Mouse (Mus musculus): ENCODE results near the gene Gm10447.
A peak's percentile ranks its signal among the peaks of the same experiment; 100 is the strongest.
"Not testable (repeated sequence)": the region's sequence is repeated elsewhere in the genome, so short reads cannot be mapped to it uniquely, and the experiment has no call there.

The Gm10447 gene

GRCm38 (mm10) chr11:53441921-53442320 is 15.0 kb downstream of the Gm10447 start:
- DNase-seq = no peak

- DNase-seq = no peak
Measured at GRCm38 (mm10) chr11:53436338-53436737, 20.6 kb downstream of the Gm10447 start.

GRCm38 (mm10) chr11:53435504-53435903 is 21.4 kb downstream of the Gm10447 start:
- no peak for DNase-seq

DNA sequence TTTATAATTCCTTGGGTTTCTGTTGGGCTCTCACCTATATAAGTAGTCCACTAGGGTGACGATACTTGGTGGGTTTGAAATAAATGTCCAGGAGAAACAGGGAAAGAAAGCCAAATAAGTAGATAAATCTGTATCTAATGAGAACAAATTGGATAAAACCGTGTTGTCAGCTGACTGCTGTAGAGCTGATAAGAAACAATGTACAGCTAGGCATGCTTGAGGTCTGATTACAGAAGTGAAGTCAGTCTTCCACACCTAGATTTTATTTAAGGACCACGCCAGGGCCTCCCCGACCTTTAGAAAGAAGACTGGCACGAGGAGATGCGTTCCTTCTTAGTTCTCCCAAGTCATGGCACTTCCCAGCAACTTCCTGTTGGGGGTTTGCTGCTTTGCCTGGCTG is 23.9 kb downstream of the Gm10447 start:
- DNase-seq = no peak

GRCm38 (mm10) chr11:53431347-53432056 is 25.4 kb downstream of the Gm10447 start:
- no peak for DNase-seq

- DNase-seq = peak; percentile 99
Measured at GRCm38 (mm10) chr11:53430670-53431346, 26.1 kb downstream of the Gm10447 start, which contains the start of the genes Uqcrq and Gdf9. TSS of gene Uqcrq (minus strand) at chr11:53430831. TSS of gene Gdf9 (plus strand) at chr11:53431023.

- DNase-seq = no peak
Measured at GRCm38 (mm10) chr11:53430300-53430669, 26.6 kb downstream of the Gm10447 start.

- DNase-seq = no peak
Measured at GRCm38 (mm10) chr11:53429182-53429581, 27.7 kb downstream of the Gm10447 start.

DNA sequence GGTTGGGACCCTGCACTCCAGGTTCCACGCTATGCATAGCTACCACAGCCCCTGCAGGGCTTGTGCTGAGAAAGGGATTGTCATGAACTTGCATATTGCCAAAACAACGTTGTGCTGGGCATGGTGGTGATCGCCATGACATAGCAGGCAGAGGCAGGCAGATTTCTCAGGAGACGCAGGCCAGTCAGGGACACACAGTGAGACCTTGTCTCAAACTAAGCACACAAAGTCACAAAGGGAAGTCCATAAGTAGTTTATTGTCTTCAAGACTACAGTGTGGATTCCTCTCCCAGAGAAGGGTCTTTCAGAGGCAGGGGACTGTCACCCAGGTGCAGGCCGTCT is 28.2 kb downstream of the Gm10447 start:
- no peak for DNase-seq

DNA sequence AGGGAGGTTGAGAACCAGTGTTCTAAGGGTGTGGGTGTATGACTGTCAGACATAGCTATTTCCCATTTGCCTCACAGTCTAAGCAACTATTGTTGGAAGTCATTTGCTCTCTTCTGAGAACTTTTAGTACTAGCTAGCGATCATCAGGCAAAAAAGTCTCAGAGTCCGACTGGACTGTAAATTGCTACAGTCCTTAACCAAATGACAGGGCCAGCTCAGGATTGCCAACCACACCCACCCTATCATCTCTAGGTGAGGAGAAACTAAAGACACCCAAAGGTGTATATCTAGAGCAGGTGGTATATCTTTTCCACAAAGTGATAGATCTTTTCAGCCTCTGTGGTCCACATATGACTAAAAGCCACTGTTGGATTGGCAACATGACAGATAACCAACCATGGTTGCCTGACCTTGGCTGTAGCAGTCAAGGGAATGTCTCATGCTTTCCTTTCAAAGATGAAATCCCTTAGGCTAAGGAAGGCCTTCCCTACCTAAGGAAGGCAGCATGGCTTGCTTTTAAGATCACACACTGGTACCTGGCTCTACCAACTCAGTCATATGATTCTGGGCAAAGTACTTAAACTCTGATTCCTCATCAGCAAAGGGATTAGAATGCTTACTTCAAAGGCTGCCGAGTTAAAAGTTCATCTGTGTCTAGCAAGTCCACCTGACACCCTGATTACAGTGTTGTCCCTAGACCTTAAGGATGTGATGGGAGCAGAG is 28.8 kb downstream of the Gm10447 start:
- DNase-seq = no peak

- not testable (repeated sequence) for DNase-seq
Measured at GRCm38 (mm10) chr11:53426914-53427313, 30.0 kb downstream of the Gm10447 start.

GRCm38 (mm10) chr11:53425711-53426255 is 31.1 kb downstream of the Gm10447 start:
- DNase-seq = no peak

GRCm38 (mm10) chr11:53425251-53425650 is 31.7 kb downstream of the Gm10447 start:
- DNase-seq = no peak

- no peak for DNase-seq
Measured at GRCm38 (mm10) chr11:53424826-53425225, 32.1 kb downstream of the Gm10447 start.

DNA sequence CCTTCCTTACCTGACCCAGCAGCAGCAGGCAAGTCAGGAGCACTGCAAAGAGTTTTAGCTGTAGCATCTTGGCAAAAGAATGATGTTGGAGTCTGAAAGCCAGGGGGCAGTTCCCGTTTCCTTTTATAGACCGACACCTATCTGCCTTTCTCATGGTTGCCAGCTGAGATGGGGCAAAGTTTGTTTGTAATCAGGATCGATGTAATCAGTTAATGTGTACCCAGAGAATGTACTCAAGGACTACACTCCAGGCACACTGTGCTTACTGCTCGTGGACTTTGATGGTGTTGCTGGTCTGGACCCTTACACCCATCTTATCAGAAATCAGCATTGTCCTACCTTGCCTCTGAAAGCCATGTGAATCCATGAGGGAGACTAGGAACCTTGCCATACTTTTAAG is 33.9 kb downstream of the Gm10447 start, which contains the start of gene Leap2:
Gene Leap2 (minus strand): TSS at position 135 of the 400 bp plus-strand sequence.
- DNase-seq = no peak

DNA sequence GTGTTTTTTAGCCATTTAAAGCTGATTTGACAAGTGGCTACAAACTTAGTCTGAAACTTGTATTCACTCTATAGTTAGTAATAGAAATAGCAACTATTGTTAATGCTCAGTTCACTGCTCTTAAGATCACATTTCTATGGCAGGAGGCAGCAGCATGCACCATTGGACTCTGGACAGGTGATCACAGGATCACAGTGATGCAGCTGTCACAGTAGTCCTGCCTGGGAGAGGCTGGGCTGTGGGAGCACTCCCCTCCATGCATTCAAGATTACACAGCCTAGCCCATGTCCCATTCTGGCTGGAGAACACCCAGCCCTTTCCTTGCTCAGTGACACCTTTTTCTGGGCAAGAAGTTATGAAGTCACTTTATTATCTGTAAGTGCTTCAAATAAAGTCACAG is 38.9 kb downstream of the Gm10447 start:
- DNase-seq = no peak

GRCm38 (mm10) chr11:53413871-53414270 is 43.0 kb downstream of the Gm10447 start:
- DNase-seq = no peak

DNA sequence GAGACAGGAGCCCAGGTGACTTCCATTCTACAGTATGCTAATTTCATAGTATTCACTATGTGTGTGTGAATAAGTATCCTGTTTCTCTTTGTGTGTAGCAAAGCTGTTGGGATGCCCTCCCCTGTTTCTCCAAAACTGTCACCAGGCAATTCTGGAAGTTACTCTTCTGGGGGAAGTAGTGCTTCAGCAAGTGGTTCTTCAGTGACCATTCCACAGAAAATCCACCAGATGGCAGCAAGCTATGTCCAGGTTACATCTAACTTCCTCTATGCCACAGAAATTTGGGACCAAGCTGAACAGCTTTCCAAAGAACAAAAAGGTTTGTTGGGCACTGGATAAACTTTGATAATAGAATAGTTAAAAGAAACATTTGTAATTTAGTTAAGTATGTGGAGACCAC is 45.2 kb downstream of the Gm10447 start:
- no peak for DNase-seq

Data from right cerebral cortex, adult 18-20 months (tissue).